Mouse (Mus musculus): ENCODE measurements around the gene Tent5b. TPM values are rescaled to one million over a fixed set of nuclear protein-coding genes. Genes with fewer than 3 reads are reported as not detected.

Tent5b gene
- total RNA-seq, 1 experiment = 7.5 TPM

GRCm38 (mm10) chr4:133460006-133460405 lies 19.9 kb upstream of the Tent5b start:
- H3K36me3 ChIP-seq (ENCODE audit: control insufficient read depth, insufficient read depth, low read length, poor library complexity, severe bottlenecking) = no peaks in the 10 kb centered on the region
- H3K9me3 ChIP-seq (ENCODE audit: control insufficient read depth, insufficient read depth, low read depth, low read length) = no peaks in the 10 kb centered on the region
- in situ Hi-C loops (cut with MboI; ENCODE audit: low sequenced_read_pairs in 2 of 2, unreplicated experiment in 2 of 2) = no loop called here
- no peak overlapping the region for H3K27ac ChIP-seq (ENCODE audit: insufficient read depth, low read depth, low read length, poor library complexity, severe bottlenecking)
- TF ChIP-seq MAFK (IDR thresholded peaks at IDR 0.05; ENCODE audit: insufficient read depth, low read depth, low read length) (no peak), ZC3H11A (IDR thresholded peaks at IDR 0.05; ENCODE audit: borderline replicate concordance, low read depth, low read length) (no peak), ZNF384 (IDR thresholded peaks at IDR 0.05; ENCODE audit: low read depth, low read length) (no peak), HCFC1 (IDR thresholded peaks at IDR 0.05; ENCODE audit: borderline replicate concordance, insufficient read depth, low read length) (no peak), CHD2 (IDR thresholded peaks at IDR 0.05; ENCODE audit: low read depth, low read length) (no peak)
- H3K4me3 ChIP-seq (ENCODE audit: insufficient read depth in 1 of 2, low read depth in 1 of 2, low read length in 2 of 2, poor library complexity in 1 of 2, severe bottlenecking in 1 of 2) = no peak overlapping the region
- peaks cover 4 to 12% of the 10 kb centered on the region in 2 experiments; a peak in 2 of 4 replicates for H3K4me1 ChIP-seq (ENCODE audit: control insufficient read depth in 2 of 2, insufficient read depth in 2 of 2, low read length in 2 of 2, poor library complexity in 1 of 2)
- H3K9ac ChIP-seq (ENCODE audit: insufficient read depth, low read depth, low read length, poor library complexity, severe bottlenecking) = no peak overlapping the region
- DNase-seq (ENCODE audit: low read depth, low spot score) = no peak

GRCm38 (mm10) chr4:133460796-133461325 lies 19.1 kb upstream of the Tent5b start:
- Histone ChIP-seq H3K9ac (ENCODE audit: insufficient read depth, low read depth, low read length, poor library complexity, severe bottlenecking) (no peak overlapping the region), H3K4me1 (ENCODE audit: control insufficient read depth in 2 of 2, insufficient read depth in 2 of 2, low read length in 2 of 2, poor library complexity in 1 of 2) (peaks cover 4 to 12% of the 10 kb centered on the region in 2 experiments; a peak in 2 of 4 replicates), H3K9me3 (ENCODE audit: control insufficient read depth, insufficient read depth, low read depth, low read length) (no peaks in the 10 kb centered on the region), H3K4me3 (ENCODE audit: insufficient read depth in 1 of 2, low read depth in 1 of 2, low read length in 2 of 2, poor library complexity in 1 of 2, severe bottlenecking in 1 of 2) (no peak overlapping the region), H3K27ac (ENCODE audit: insufficient read depth, low read depth, low read length, poor library complexity, severe bottlenecking) (no peak overlapping the region), H3K36me3 (ENCODE audit: control insufficient read depth, insufficient read depth, low read length, poor library complexity, severe bottlenecking) (no peaks in the 10 kb centered on the region)
- DNase-seq (ENCODE audit: low read depth, low spot score) = no peak
- TF ChIP-seq ZNF384 (IDR thresholded peaks at IDR 0.05; ENCODE audit: low read depth, low read length) (no peak), CHD2 (IDR thresholded peaks at IDR 0.05; ENCODE audit: low read depth, low read length) (no peak), MAFK (IDR thresholded peaks at IDR 0.05; ENCODE audit: insufficient read depth, low read depth, low read length) (no peak), ZC3H11A (IDR thresholded peaks at IDR 0.05; ENCODE audit: borderline replicate concordance, low read depth, low read length) (no peak), HCFC1 (IDR thresholded peaks at IDR 0.05; ENCODE audit: borderline replicate concordance, insufficient read depth, low read length) (no peak)
- in situ Hi-C loops (cut with MboI; ENCODE audit: low sequenced_read_pairs in 2 of 2, unreplicated experiment in 2 of 2) = no loop called here

- Histone ChIP-seq H3K4me3 (ENCODE audit: insufficient read depth in 1 of 2, low read depth in 1 of 2, low read length in 2 of 2, poor library complexity in 1 of 2, severe bottlenecking in 1 of 2) (no peak overlapping the region), H3K27ac (ENCODE audit: insufficient read depth, low read depth, low read length, poor library complexity, severe bottlenecking) (no peak overlapping the region), H3K36me3 (ENCODE audit: control insufficient read depth, insufficient read depth, low read length, poor library complexity, severe bottlenecking) (no peaks in the 10 kb centered on the region), H3K9me3 (ENCODE audit: control insufficient read depth, insufficient read depth, low read depth, low read length) (no peaks in the 10 kb centered on the region), H3K4me1 (ENCODE audit: control insufficient read depth in 2 of 2, insufficient read depth in 2 of 2, low read length in 2 of 2, poor library complexity in 1 of 2) (peaks cover 4 to 10% of the 10 kb centered on the region in 2 experiments; a peak in 2 of 4 replicates), H3K9ac (ENCODE audit: insufficient read depth, low read depth, low read length, poor library complexity, severe bottlenecking) (no peak overlapping the region)
- in situ Hi-C loops (cut with MboI; ENCODE audit: low sequenced_read_pairs in 2 of 2, unreplicated experiment in 2 of 2) = no loop called here
- TF ChIP-seq ZC3H11A (IDR thresholded peaks at IDR 0.05; ENCODE audit: borderline replicate concordance, low read depth, low read length) = no peak
- no peak for TF ChIP-seq CHD2 (IDR thresholded peaks at IDR 0.05; ENCODE audit: low read depth, low read length)
- TF ChIP-seq HCFC1 (IDR thresholded peaks at IDR 0.05; ENCODE audit: borderline replicate concordance, insufficient read depth, low read length) = no peak
- TF ChIP-seq MAFK (IDR thresholded peaks at IDR 0.05; ENCODE audit: insufficient read depth, low read depth, low read length) = no peak
- no peak for TF ChIP-seq ZNF384 (IDR thresholded peaks at IDR 0.05; ENCODE audit: low read depth, low read length)
- DNase-seq (ENCODE audit: low read depth, low spot score) = no peak
Observed at GRCm38 (mm10) chr4:133461362-133461761, 18.6 kb upstream of the Tent5b start.

- H3K36me3 ChIP-seq (ENCODE audit: control insufficient read depth, insufficient read depth, low read length, poor library complexity, severe bottlenecking) = no peaks in the 10 kb centered on the region
- no peak for DNase-seq (ENCODE audit: low read depth, low spot score)
- H3K4me3 ChIP-seq (ENCODE audit: insufficient read depth in 1 of 2, low read depth in 1 of 2, low read length in 2 of 2, poor library complexity in 1 of 2, severe bottlenecking in 1 of 2) = no peak overlapping the region
- in situ Hi-C loops (cut with MboI; ENCODE audit: low sequenced_read_pairs in 2 of 2, unreplicated experiment in 2 of 2) = no loop called here
- no peak for TF ChIP-seq MAFK (IDR thresholded peaks at IDR 0.05; ENCODE audit: insufficient read depth, low read depth, low read length)
- no peak for TF ChIP-seq CHD2 (IDR thresholded peaks at IDR 0.05; ENCODE audit: low read depth, low read length)
- no peak for TF ChIP-seq ZC3H11A (IDR thresholded peaks at IDR 0.05; ENCODE audit: borderline replicate concordance, low read depth, low read length)
- no peak for TF ChIP-seq ZNF384 (IDR thresholded peaks at IDR 0.05; ENCODE audit: low read depth, low read length)
- TF ChIP-seq HCFC1 (IDR thresholded peaks at IDR 0.05; ENCODE audit: borderline replicate concordance, insufficient read depth, low read length) = no peak
- H3K9me3 ChIP-seq (ENCODE audit: control insufficient read depth, insufficient read depth, low read depth, low read length) = no peaks in the 10 kb centered on the region
- H3K4me1 ChIP-seq (ENCODE audit: control insufficient read depth in 2 of 2, insufficient read depth in 2 of 2, low read length in 2 of 2, poor library complexity in 1 of 2) = peaks cover 4 to 7% of the 10 kb centered on the region in 2 experiments; a peak in 2 of 4 replicates
- no peak overlapping the region for H3K9ac ChIP-seq (ENCODE audit: insufficient read depth, low read depth, low read length, poor library complexity, severe bottlenecking)
- H3K27ac ChIP-seq (ENCODE audit: insufficient read depth, low read depth, low read length, poor library complexity, severe bottlenecking) = no peak overlapping the region
Observed at GRCm38 (mm10) chr4:133463184-133463583, 16.7 kb upstream of the Tent5b start.

All from ES-E14 (cell line).